Mouse (Mus musculus): ENCODE results near the gene Zfp704. TPM values are rescaled to one million over a fixed set of nuclear protein-coding genes. Genes with fewer than 3 reads are reported as not detected.

The Zfp704 gene
- total RNA-seq, 2 experiments from 2014 or later = 13.4 to 16.6 TPM

GRCm38 (mm10) chr3:9519491-9519890 is 90.4 kb downstream of the Zfp704 start:
- no peak for DNase-seq

GRCm38 (mm10) chr3:9518936-9519335 is 90.9 kb downstream of the Zfp704 start:
- no peak for DNase-seq

GRCm38 (mm10) chr3:9516119-9516855 is 93.6 kb downstream of the Zfp704 start:
- no peak for DNase-seq

GRCm38 (mm10) chr3:9515527-9515926 is 94.4 kb downstream of the Zfp704 start:
- DNase-seq = no peak

GRCm38 (mm10) chr3:9513703-9514110 is 96.2 kb downstream of the Zfp704 start:
- DNase-seq = no peak

GRCm38 (mm10) chr3:9512199-9512598 is 97.7 kb downstream of the Zfp704 start:
- no peak for DNase-seq

- DNase-seq = no peak
Observed at GRCm38 (mm10) chr3:9505692-9506211, 104.1 kb downstream of the Zfp704 start.

GRCm38 (mm10) chr3:9504371-9504770 is 105.5 kb downstream of the Zfp704 start:
- DNase-seq = no peak

GRCm38 (mm10) chr3:9500725-9501124 is 109.2 kb downstream of the Zfp704 start:
- DNase-seq = peak; percentile 86

GRCm38 (mm10) chr3:9499994-9500553 is 109.8 kb downstream of the Zfp704 start:
- DNase-seq = no peak

- DNase-seq = no peak
Observed at GRCm38 (mm10) chr3:9499489-9499888, 110.4 kb downstream of the Zfp704 start.

- DNase-seq = no peak
Observed at GRCm38 (mm10) chr3:9497260-9497659, 112.6 kb downstream of the Zfp704 start.

- no peak for DNase-seq
Observed at GRCm38 (mm10) chr3:9491766-9492283, 118.1 kb downstream of the Zfp704 start.

GRCm38 (mm10) chr3:9487644-9488043 is 122.2 kb downstream of the Zfp704 start:
- DNase-seq = no peak

GRCm38 (mm10) chr3:9485506-9485905 is 124.4 kb downstream of the Zfp704 start:
- no peak for DNase-seq

- no peak for DNase-seq
Observed at GRCm38 (mm10) chr3:9481956-9482355, 127.9 kb downstream of the Zfp704 start.

GRCm38 (mm10) chr3:9481358-9481757 is 128.5 kb downstream of the Zfp704 start:
- peak; percentile 53 for DNase-seq

GRCm38 (mm10) chr3:9480936-9481335 is 128.9 kb downstream of the Zfp704 start:
- DNase-seq = no peak

- no peak for DNase-seq
Observed at GRCm38 (mm10) chr3:9477386-9477785, 132.5 kb downstream of the Zfp704 start.

GRCm38 (mm10) chr3:9476336-9476735 is 133.5 kb downstream of the Zfp704 start:
- no peak for DNase-seq

- no peak for DNase-seq
Observed at GRCm38 (mm10) chr3:9475501-9475900, 134.4 kb downstream of the Zfp704 start.

GRCm38 (mm10) chr3:9474331-9474730 is 135.6 kb downstream of the Zfp704 start:
- no peak for DNase-seq

- DNase-seq = peak; percentile 60
Observed at GRCm38 (mm10) chr3:9466287-9466686, 143.6 kb downstream of the Zfp704 start.

GRCm38 (mm10) chr3:9465731-9466130 is 144.2 kb downstream of the Zfp704 start:
- DNase-seq = no peak
